Mouse (Mus musculus) embryonic fibroblast, embryonic 13.5 days (primary cell): ENCODE data around the gene Snapc2.

Experiments
- CTCF ChIP-seq: IDR thresholded peaks from 2 replicates; pipeline ENCODE4 v1.5.1; 2011; ENCODE audit warnings: mild to moderate bottlenecking, control low read depth, low read length, moderate library complexity, borderline replicate concordance; ENCODE audit not compliant: insufficient read depth
- POLR2A ChIP-seq: IDR thresholded peaks from 2 replicates; pipeline ENCODE4 v1.6.1; 2011; ENCODE audit warnings: low read depth, mild to moderate bottlenecking, control low read depth, low read length, moderate library complexity

GRCm38 (mm10) chr8:4239193-4239890 is 13.5 kb upstream of the Snapc2 start:
- TF ChIP-seq CTCF (no peak), POLR2A (no peak; the same call in 1 of the 2 replicates)
